Mouse (Mus musculus) heart, adult 2 months (tissue): ENCODE measurements around the gene Hist2h3b. TPM values are rescaled to one million over a fixed set of nuclear protein-coding genes. Genes with fewer than 3 reads are reported as not detected.

Experiments
- DNase-seq, 2 experiments: peaks; one replicate each; pipeline ENCODE4 v3.0.0; 2021
- H3K27ac ChIP-seq: fragments of 200-600 bp; 2 replicates; pipeline ENCODE4 v1.8.1; 2022
- H3K27me3 ChIP-seq: fragments of 200-500 bp; 2 replicates; pipeline ENCODE4 v1.6.1; 2012; ENCODE audit warnings: mild to moderate bottlenecking, low read length, inconsistent platforms, mixed read lengths; ENCODE audit not compliant: control insufficient read depth, insufficient read depth
- H3K36me3 ChIP-seq: fragments of 200-500 bp; 2 replicates; pipeline ENCODE4 v1.6.1; 2012; ENCODE audit warnings: low read length, inconsistent platforms; ENCODE audit not compliant: control insufficient read depth, insufficient read depth
- H3K4me1 ChIP-seq: fragments of 200-500 bp; 2 replicates; pipeline ENCODE4 v1.6.1; 2011; ENCODE audit warnings: low read length; ENCODE audit not compliant: control insufficient read depth, insufficient read depth
- H3K4me3 ChIP-seq: fragments of 200-600 bp; 2 replicates; pipeline ENCODE4 v1.8.1; 2022
- H3K79me2 ChIP-seq: fragments of 200-500 bp; replicated peaks from 2 replicates; pipeline ENCODE4 v1.6.1; 2012; ENCODE audit warnings: mild to moderate bottlenecking, inconsistent platforms, low read length, moderate library complexity, mixed read lengths; ENCODE audit not compliant: control insufficient read depth, insufficient read depth
- H3K9ac ChIP-seq: fragments of 200-500 bp; 2 replicates; pipeline ENCODE4 v1.6.1; 2012; ENCODE audit warnings: low read depth, mild to moderate bottlenecking, control low read depth, inconsistent platforms, low read length, mixed read lengths
- CTCF ChIP-seq: fragments of 200-600 bp; IDR thresholded peaks from 2 replicates; pipeline ENCODE4 v1.8.1; 2022; ENCODE audit warnings: antibody characterized with exemption, mild to moderate bottlenecking, moderate library complexity
- EP300 ChIP-seq: fragments of 200-500 bp; IDR thresholded peaks from 2 replicates; pipeline ENCODE4 v1.6.1; 2011; ENCODE audit warnings: low read depth, low read length, control low read depth; ENCODE audit not compliant: insufficient read depth
- POLR2A ChIP-seq: fragments of 200-500 bp; IDR thresholded peaks from 2 replicates; pipeline ENCODE4 v1.6.1; 2011; ENCODE audit warnings: mild to moderate bottlenecking, low read depth, low read length, control low read depth; ENCODE audit not compliant: insufficient read depth
- WGBS: fragments of 180-500 bp; shearing (Covaris S2); methylation state at CpG from one replicate; pipeline ENCODE4 v1.1.7; 2018; 5-methylcytosine and 5-hydroxymethylcytosine counted together
- intact Hi-C: fragments of 180-260 bp; cut with DNase I; formaldehyde crosslinking; loops from one replicate; pipeline ENCODE4 v1.15.1; 2025
- polyA plus RNA-seq: library from polyadenylated mRNA; depleted of rRNA; stranded (reverse); fragments of >200 nt; gene quantifications from 2 replicates; pipeline ENCODE4 v1.2.3, GENCODE M21; 2012
- total RNA-seq, 2 experiments: library from RNA; stranded (reverse); gene quantifications; 2 replicates each; pipeline ENCODE4 v1.2.3; 2021

Gene Hist2h3b
- total and polyA plus RNA-seq, 3 experiments = 5.2 to 18.3 (median 11.5) TPM

DNA sequence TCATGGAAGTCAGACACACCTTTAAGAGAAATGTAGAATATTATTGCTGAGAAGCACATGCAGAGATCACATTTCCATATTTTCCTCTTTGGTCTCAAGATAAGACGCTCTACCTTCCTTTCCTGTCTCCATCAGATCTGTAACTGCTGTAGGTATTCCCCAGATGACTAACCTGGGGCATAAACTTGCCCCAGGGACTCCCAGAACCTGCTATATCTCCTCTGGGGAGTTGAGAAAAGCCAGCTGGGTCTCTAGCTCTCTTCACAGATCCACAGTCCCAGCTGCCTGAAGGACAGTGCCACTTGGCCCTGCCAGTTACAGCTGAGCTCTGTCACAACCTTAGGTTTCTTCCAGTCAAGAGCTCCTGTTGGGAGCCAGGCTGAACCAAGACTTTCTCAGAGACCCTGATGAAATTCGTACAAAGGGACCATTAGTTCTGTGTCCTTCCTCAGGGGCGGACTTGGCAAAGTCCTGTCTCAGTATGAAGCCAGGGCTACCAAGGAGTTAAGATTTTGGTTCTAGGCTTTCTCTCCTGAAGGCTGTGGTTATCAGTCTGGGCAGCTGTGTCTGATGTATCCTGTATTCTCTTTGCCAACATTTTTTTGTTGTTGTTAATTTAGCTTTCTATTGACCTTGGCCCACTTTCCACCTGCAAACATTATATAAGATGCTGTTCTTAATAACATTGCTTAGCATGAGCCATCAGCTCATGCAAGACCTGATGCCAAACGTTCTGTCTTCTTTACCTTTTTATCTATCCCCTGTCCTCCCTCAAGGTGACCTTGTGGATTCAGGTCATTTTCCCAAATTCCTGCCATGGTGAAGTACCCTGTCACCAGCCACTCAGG lies 37.3 kb upstream of the Hist2h3b start:
- DNase-seq = peak in 1 of 2 experiments; percentile 18
- no peak for TF ChIP-seq CTCF
- TF ChIP-seq EP300 = no peak
- TF ChIP-seq POLR2A = no peak
- 49% methylated on average over 4 of the region's 4 CpGs for WGBS
- H3K4me3 ChIP-seq = no peak overlapping the region
- H3K36me3 ChIP-seq = no peaks in the 10 kb centered on the region
- H3K4me1 ChIP-seq = no peaks in the 10 kb centered on the region; the same call in 1 of the 2 replicates
- no peaks in the 10 kb centered on the region for H3K79me2 ChIP-seq
- H3K9ac ChIP-seq = no peak overlapping the region
- no peaks in the 10 kb centered on the region for H3K27me3 ChIP-seq
- H3K27ac ChIP-seq = peak overlapping the region; percentile 47
- intact Hi-C loops = loop anchor here (5.0 kb wide), 1 partner anchor 164 kb away; no protein-coding TSS in a partner anchor

DNA sequence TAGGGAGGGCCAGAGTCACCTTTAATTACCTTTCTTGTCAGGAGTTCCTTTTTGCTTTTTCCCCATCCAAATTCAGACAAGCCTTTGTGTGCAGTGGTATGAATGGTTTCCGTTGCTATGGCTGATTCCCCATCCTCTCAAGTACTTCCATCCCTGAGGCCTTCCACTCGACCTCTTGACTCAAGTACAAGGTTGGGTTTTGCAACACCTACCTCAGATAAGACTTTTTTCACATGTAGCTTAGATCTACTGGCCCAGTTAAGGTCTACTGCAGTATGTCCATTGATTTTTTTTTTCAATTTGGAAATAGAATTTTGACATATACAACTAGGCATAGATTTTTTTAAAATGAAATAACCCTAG lies 36.7 kb upstream of the Hist2h3b start:
- no peaks in the 10 kb centered on the region; the same call in 1 of the 2 replicates for H3K4me1 ChIP-seq
- no peak overlapping the region for H3K9ac ChIP-seq
- intact Hi-C loops = loop anchor here (5.0 kb wide), 1 partner anchor 164 kb away; no protein-coding TSS in a partner anchor
- no peaks in the 10 kb centered on the region for H3K79me2 ChIP-seq
- WGBS = 37% methylated on average over 2 of the region's 2 CpGs
- TF ChIP-seq POLR2A (no peak), EP300 (no peak), CTCF (no peak)
- DNase-seq = no peak
- H3K4me3 ChIP-seq = no peak overlapping the region
- peak overlapping the region; percentile 47; the same call in 1 of the 2 replicates for H3K27ac ChIP-seq
- no peaks in the 10 kb centered on the region for H3K27me3 ChIP-seq
- no peaks in the 10 kb centered on the region for H3K36me3 ChIP-seq

DNA sequence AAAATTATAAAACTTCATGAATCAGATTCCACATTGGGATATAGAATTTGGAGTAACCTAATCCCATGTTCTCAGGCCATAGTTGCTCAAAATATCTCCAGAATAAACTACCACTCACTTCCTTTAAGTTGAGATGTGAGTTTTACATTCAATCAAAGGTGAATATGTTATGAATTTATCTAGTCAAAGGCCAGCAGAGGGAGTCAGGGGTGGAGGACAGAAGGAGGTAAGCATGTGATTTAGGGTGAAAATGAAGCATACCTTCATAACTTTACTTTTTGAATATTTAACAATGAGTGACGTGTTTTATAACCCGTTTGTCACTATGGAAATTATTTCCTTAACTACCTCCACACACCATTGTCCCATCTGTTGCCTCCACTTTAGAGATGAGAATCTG lies 33.5 kb upstream of the Hist2h3b start:
- intact Hi-C loops = loop anchor here (5.0 kb wide), 1 partner anchor 168 kb away; no protein-coding TSS in a partner anchor
- H3K79me2 ChIP-seq = no peaks in the 10 kb centered on the region
- no peak for TF ChIP-seq POLR2A
- no peak for TF ChIP-seq CTCF
- TF ChIP-seq EP300 = no peak
- H3K9ac ChIP-seq = no peak overlapping the region
- DNase-seq = no peak
- H3K4me3 ChIP-seq = no peak overlapping the region
- H3K4me1 ChIP-seq = no peaks in the 10 kb centered on the region; the same call in 1 of the 2 replicates
- H3K27me3 ChIP-seq = no peaks in the 10 kb centered on the region
- WGBS = 87% methylated on average over 2 of the region's 2 CpGs
- H3K27ac ChIP-seq = no peak overlapping the region
- H3K36me3 ChIP-seq = no peaks in the 10 kb centered on the region

DNA sequence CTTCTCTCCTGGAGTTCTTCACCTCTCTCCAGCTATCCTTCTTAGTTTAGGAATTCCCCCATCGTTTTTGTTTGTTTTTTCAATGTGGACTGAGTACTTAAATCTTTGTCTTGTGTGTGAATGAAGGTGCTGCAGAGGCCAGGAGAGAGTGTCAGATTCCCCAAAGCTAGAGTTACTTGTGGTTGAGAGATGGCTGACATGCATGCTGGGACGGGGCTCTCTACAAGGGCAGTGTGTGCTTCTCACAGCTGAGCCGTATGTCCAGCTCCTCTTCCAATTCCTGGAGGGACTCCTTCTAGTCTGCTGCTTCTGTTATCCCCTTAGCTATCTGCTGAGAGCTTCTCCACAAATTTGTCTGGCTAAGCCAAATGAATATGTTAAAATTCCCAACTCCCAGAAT lies 32.6 kb upstream of the Hist2h3b start:
- H3K27ac ChIP-seq = no peak overlapping the region
- H3K27me3 ChIP-seq = no peaks in the 10 kb centered on the region
- peaks cover 2% of the 10 kb centered on the region; the same call in 1 of the 2 replicates for H3K36me3 ChIP-seq
- no peaks in the 10 kb centered on the region for H3K79me2 ChIP-seq
- no peak overlapping the region for H3K4me3 ChIP-seq
- no peak overlapping the region for H3K9ac ChIP-seq
- intact Hi-C loops = loop anchor here (2.0 kb wide), 1 partner anchor 13 kb away; no protein-coding TSS in a partner anchor
- WGBS = 65% methylated on average over 3 of the region's 3 CpGs
- peaks cover 1% of the 10 kb centered on the region for H3K4me1 ChIP-seq
- TF ChIP-seq CTCF (no peak), EP300 (no peak), POLR2A (no peak)
- DNase-seq = no peak

DNA sequence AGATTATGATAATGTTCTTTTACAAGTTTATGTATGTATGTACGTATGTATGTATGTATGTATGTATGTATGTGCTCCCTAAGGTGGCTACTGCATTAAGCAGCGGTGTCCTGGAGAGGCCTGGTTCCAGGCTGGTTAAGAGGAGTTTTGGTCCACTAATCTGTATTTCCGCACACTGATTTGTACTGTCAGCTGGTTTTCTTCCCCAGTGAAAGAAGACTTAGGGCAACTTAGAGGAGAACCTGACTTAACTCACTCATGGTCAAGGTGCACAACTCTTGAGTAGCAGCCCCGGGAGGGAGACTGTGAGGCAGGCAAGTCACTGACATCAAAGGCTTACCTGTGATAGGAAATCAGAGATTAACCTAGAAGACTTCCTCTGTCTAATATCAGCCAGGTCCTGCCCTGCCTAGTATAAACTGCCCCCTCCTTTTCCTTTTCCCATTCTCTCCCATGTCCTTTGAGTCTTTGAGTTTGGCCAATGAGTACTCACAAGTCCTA lies 31.6 kb upstream of the Hist2h3b start:
- intact Hi-C loops = loop anchor here (2.0 kb wide), 1 partner anchor 14 kb away; no protein-coding TSS in a partner anchor
- no peak for DNase-seq
- Histone ChIP-seq H3K79me2 (no peaks in the 10 kb centered on the region), H3K36me3 (peaks cover 2% of the 10 kb centered on the region; the same call in 1 of the 2 replicates), H3K27ac (no peak overlapping the region), H3K4me1 (peaks cover 1% of the 10 kb centered on the region), H3K4me3 (no peak overlapping the region), H3K9ac (no peak overlapping the region), H3K27me3 (no peaks in the 10 kb centered on the region)
- WGBS = 82% methylated on average over 4 of the region's 4 CpGs
- TF ChIP-seq POLR2A (no peak), EP300 (no peak), CTCF (no peak)

DNA sequence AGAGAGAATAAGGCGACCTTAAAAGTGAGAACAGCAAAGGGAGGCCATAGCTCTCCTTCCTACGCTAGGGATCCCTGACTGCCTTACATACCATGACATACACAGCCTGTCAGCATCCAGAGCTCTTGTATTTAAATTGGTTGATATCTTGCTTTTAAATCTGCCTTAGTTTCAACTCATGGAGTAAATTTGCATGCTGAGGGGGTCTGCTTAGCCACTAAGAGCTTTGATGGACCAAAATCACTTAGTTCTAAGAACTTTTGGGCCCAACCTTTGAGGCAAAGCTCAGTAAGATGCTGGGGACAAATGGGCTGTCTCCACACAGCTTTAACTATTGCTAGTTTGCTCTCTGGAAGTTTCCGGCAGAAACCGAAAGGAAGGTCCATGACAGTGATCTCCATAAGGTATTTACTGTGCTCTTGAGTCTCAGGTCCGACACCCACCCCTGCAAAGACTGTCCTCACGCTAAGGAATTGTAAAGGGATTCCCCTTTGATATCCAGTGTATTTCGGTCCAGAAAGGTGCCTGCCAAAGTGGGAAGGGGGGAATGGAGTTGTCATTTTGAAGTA lies 31.0 kb upstream of the Hist2h3b start:
- Histone ChIP-seq H3K4me3 (no peak overlapping the region), H3K4me1 (peaks cover 3% of the 10 kb centered on the region), H3K9ac (no peak overlapping the region), H3K36me3 (peaks cover 2% of the 10 kb centered on the region; the same call in 1 of the 2 replicates), H3K27me3 (no peaks in the 10 kb centered on the region), H3K27ac (no peak overlapping the region), H3K79me2 (no peaks in the 10 kb centered on the region)
- intact Hi-C loops = loop anchor here (2.0 kb wide), 1 partner anchor 15 kb away; no protein-coding TSS in a partner anchor
- DNase-seq = no peak
- TF ChIP-seq POLR2A = no peak
- TF ChIP-seq CTCF = no peak
- no peak for TF ChIP-seq EP300
- WGBS = 62% methylated on average over 7 of the region's 7 CpGs
